Mouse (Mus musculus) bone marrow, adult 2 months (tissue): ENCODE data around the gene Mrpl10. TPM values are rescaled to one million over a fixed set of nuclear protein-coding genes. Genes with fewer than 3 reads are reported as not detected.
A peak's percentile ranks its signal among the peaks of the same experiment; 100 is the strongest.

ENCODE experiments used
- H3K27ac ChIP-seq: fragments of 200-500 bp; 2 replicates; pipeline ENCODE4 v1.5.1; 2012; ENCODE audit warnings: low read depth, mild to moderate bottlenecking, control low read depth, inconsistent platforms, low read length; ENCODE audit not compliant: control insufficient read depth, poor library complexity, insufficient read depth
- H3K4me1 ChIP-seq: fragments of 200-500 bp; 2 replicates; pipeline ENCODE4 v1.6.1; 2011; ENCODE audit warnings: low read length; ENCODE audit not compliant: control insufficient read depth, insufficient read depth
- H3K4me3 ChIP-seq: fragments of 200-500 bp; replicated peaks from 2 replicates; pipeline ENCODE3; 2011; ENCODE audit warnings: mild to moderate bottlenecking, low read depth, low read length, control low read depth; ENCODE audit not compliant: control insufficient read depth
- CTCF ChIP-seq: fragments of 200-500 bp; IDR thresholded peaks from 2 replicates; pipeline ENCODE4 v1.5.1; 2011; ENCODE audit warnings: low read length, control low read depth; ENCODE audit not compliant: control insufficient read depth, insufficient read depth
- POLR2A ChIP-seq: fragments of 200-500 bp; IDR thresholded peaks from 2 replicates; pipeline ENCODE4 v1.6.1; 2011; ENCODE audit warnings: low read depth, mild to moderate bottlenecking, control low read depth, low read length, borderline replicate concordance; ENCODE audit not compliant: control insufficient read depth
- WGBS: fragments of 180-500 bp; shearing (Covaris S2); methylation state at CpG from one replicate; pipeline ENCODE4 v1.1.7; 2018; 5-methylcytosine and 5-hydroxymethylcytosine counted together
- polyA plus RNA-seq: library from polyadenylated mRNA; stranded (reverse); fragments of >200 nt; gene quantifications from 2 replicates; pipeline ENCODE4 v1.2.4, GENCODE M21; 2011; ENCODE audit warnings: low replicate concordance; ENCODE audit not compliant: missing spikeins, insufficient read depth, insufficient read length

The Mrpl10 gene
- polyA plus RNA-seq, 1 experiment, result 25.1 TPM

DNA sequence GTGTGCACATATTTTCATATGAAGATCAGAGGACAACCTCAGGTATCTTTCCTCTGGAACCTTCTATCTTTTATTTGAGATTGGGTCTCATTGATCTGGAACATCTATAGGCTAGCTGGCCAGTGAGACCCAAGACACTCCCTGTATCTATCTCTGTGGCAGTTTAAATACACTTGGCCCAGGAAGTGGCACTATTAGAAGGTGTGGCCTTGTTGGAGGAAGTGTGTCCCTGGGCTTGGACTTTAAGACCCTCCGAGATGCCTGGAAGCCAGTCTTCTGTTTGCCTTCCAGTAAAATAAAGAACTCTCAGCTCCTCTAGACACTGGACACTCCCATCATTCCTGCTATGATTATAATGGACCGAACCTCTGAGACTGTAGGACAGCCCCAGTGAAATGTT, 28.4 kb downstream of the Mrpl10 start:
- Histone ChIP-seq H3K4me1 (no peaks in the 10 kb centered on the region), H3K4me3 (no peak overlapping the region), H3K27ac (no peak overlapping the region)
- WGBS, result 71% methylated on average over 2 of the region's 2 CpGs
- no peak for TF ChIP-seq POLR2A
- TF ChIP-seq CTCF, result no peak

DNA sequence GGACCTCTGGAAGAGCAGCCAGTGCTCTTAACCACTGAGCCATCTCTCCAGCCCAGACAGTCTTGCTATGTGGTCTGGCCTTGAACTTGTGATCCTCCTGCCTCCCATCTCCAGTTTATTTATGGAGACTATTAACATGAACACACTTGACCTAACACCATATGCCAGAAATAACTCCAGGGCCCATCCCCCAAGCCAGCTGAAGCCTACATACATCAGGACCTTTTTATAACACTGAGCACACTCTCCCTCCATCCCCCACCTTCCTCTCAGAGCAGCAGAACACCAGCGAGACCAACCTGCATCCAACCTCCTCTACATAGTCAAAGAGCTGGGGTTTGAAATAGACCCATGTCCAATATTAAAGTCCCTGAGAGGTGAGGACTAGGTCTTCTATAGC, 29.8 kb downstream of the Mrpl10 start:
- no peak for TF ChIP-seq POLR2A
- no peak for TF ChIP-seq CTCF
- 56% methylated on average over 1 of the region's 1 CpGs for WGBS
- no peak overlapping the region for H3K27ac ChIP-seq

DNA sequence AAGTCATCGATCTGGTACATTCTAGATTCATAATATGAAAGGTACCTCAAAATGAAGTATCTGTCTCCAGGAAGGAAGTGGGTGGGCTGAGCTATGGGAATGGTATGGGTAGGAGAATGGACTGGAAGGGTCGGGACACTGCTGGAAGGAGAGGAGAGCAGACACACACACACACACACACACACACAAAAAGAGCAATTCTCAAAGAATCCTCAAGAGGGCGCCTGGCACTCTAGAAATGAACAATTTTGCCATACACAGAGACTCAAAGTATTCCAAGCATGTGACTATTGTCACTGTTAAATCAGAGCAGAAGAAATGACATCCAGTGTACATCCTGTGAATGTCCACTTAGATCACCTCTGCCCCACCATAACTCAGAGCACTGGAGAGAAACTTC, 31.2 kb downstream of the Mrpl10 start:
- 28% methylated on average over 3 of the region's 3 CpGs for WGBS
- TF ChIP-seq POLR2A (no peak), CTCF (peak; percentile 18; the same call in 1 of the 2 replicates)

More for the DNA sequence above, 29.8 kb downstream of the Mrpl10 start:
- H3K4me1 ChIP-seq, result no peaks in the 10 kb centered on the region
- no peak overlapping the region for H3K4me3 ChIP-seq

DNA sequence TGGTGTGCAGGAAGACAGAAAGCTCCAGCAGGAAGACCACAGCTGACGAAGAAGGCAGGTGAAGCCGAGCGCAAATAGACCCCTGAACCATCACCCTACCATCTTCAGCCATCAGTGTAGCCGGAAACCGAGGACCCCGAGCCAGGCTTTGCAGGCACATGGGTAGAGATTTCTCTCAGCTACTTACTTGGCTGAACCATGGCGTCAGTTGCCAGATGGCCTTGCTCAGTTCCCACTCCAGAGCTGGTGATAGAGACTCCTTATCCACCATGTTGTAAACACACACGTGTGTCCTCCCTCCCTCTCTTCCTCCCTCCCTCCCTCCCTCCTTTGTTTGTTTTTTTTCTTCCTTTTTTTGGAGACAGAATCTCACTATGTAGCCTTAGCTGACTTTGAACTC, 32.9 kb downstream of the Mrpl10 start:
- TF ChIP-seq CTCF, result no peak
- TF ChIP-seq POLR2A, result no peak
- WGBS, result 64% methylated on average over 8 of the region's 8 CpGs
- Histone ChIP-seq H3K27ac (no peak overlapping the region), H3K4me3 (no peak overlapping the region), H3K4me1 (no peaks in the 10 kb centered on the region)

More for the DNA sequence above, 31.2 kb downstream of the Mrpl10 start:
- Histone ChIP-seq H3K4me1 (no peaks in the 10 kb centered on the region), H3K4me3 (no peak overlapping the region), H3K27ac (no peak overlapping the region)

DNA sequence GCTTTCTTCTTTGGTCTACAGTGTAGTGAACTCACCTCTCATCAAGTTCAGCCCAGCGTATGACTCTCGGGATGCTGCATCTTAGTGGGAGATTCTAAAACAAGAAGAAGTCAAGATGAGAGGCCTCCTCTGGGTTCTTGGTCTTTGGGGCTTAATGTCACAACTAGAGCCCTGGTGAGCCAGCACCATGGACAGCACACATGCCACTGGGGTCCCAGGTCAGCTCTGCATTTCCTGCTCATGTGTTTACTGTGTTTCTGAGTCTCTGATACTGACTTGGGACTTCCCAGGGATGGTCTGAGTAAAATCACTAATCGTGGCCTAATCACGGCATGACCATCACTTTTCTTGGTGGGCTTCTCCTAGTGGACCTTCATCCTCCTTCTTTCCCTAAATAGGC, 37.4 kb downstream of the Mrpl10 start:
- TF ChIP-seq CTCF (no peak), POLR2A (no peak)
- H3K4me1 ChIP-seq, result no peaks in the 10 kb centered on the region
- WGBS, result 46% methylated on average over 4 of the region's 4 CpGs

DNA sequence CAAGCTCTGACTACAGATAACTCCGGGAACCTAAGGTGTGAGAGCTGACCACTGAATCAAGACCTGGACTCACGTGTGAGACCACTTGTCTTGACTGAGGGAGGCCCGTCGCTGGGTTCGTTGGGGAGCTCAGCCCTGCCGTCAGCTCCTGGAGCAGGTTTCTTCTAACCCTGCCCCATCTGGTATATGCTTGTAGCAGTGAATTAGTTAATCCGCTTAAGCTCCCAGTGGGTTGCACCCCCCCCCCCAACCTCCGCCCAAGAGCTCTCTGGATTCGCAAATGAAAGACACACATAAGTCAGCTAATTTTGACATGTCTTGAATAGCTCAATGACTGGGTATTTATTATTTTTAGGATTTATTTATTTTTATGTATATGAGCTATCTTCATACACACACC, 38.9 kb downstream of the Mrpl10 start:
- 71% methylated on average over 9 of the region's 9 CpGs for WGBS
- Histone ChIP-seq H3K4me3 (no peak overlapping the region), H3K4me1 (no peaks in the 10 kb centered on the region; the same call in 1 of the 2 replicates), H3K27ac (no peak overlapping the region)
- no peak for TF ChIP-seq CTCF
- TF ChIP-seq POLR2A, result no peak

More for the DNA sequence above, 37.4 kb downstream of the Mrpl10 start:
- H3K4me3 ChIP-seq, result no peak overlapping the region
- no peak overlapping the region for H3K27ac ChIP-seq

DNA sequence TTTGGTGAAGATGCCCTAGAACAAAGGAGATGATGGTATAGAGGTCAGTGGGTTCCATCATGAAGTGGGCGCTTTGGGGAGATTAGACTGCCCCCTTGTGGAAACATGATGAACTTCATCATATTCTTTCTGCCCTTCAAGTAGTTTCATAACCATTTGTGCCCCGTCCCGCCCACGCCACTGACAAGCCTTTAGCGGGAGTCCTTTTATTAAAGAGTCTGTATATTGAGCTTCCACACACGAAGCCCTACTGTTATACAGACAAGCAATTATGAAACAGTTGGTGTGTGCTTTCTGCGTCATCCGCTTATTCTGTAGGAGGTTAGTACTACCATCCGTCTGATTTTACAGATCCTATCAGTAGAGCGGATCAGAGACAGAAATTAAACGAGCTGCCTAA, 41.6 kb downstream of the Mrpl10 start:
- WGBS, result 26% methylated on average over 11 of the region's 11 CpGs
- TF ChIP-seq CTCF, result peak; percentile 43
- TF ChIP-seq POLR2A, result no peak
- H3K4me1 ChIP-seq, result no peaks in the 10 kb centered on the region; the same call in 1 of the 2 replicates
- H3K27ac ChIP-seq, result no peak overlapping the region
- H3K4me3 ChIP-seq, result no peak overlapping the region

DNA sequence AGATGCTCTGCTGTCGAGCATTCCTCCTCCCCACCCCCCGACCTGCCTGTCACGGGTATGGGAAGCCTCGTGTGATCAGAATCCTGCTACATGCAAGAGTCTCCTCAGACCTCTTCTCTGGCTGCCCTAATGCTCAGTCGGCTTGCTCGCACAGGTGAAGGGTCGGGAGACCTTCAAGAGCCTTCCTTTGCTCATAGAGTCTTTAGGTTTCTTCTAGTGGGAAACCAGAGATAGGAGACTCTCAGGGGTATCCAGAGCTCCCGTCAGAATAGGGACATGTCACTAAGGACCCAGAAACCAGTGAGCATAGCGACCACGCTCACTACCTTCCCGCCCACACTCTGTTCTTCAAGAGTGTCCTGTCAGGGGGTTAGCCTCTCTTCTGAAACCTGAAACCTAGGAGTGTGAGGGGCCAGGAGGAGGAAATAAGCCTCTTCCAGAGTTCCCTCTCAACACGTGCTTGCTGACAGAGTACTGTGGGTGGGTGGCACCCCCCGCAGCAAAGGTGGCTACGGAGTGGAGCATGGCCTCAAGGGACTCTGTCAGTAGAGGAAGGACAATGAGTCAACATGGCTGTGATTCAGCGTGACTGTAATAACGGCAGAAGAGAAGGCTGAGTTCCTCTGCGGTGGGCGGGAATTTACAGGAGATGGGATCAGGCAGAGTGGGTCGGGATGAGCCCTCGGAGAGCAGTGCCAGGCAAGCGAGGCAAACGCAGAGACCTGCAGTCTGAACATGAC, 42.2 kb downstream of the Mrpl10 start:
- no peaks in the 10 kb centered on the region; the same call in 1 of the 2 replicates for H3K4me1 ChIP-seq
- TF ChIP-seq POLR2A (no peak), CTCF (no peak)
- H3K4me3 ChIP-seq, result no peak overlapping the region
- WGBS, result 19% methylated on average over 22 of the region's 22 CpGs
- H3K27ac ChIP-seq, result no peak overlapping the region
